Mouse (Mus musculus) layer of hippocampus, postnatal 10 days (tissue): Measurements from ENCODE around the gene Gbp8. TPM values are rescaled to one million over a fixed set of nuclear protein-coding genes. Genes with fewer than 3 reads are reported as not detected.
"Not testable (repeated sequence)": the region's sequence is repeated elsewhere in the genome, so short reads cannot be mapped to it uniquely, and the experiment has no call there.

Experiments
- DNase-seq, 2 experiments: peaks; one replicate each; pipeline ENCODE4 v3.0.0; 2021; ENCODE audit warnings: low spot score in 2 of 2
- total RNA-seq, 2 experiments: library from RNA; stranded (reverse); gene quantifications; 2 replicates each; pipeline ENCODE4 v1.2.3; 2021

Gene Gbp8
- total RNA-seq, 2 experiments from 2014 or later: 0.33 to 0.37 TPM

DNA sequence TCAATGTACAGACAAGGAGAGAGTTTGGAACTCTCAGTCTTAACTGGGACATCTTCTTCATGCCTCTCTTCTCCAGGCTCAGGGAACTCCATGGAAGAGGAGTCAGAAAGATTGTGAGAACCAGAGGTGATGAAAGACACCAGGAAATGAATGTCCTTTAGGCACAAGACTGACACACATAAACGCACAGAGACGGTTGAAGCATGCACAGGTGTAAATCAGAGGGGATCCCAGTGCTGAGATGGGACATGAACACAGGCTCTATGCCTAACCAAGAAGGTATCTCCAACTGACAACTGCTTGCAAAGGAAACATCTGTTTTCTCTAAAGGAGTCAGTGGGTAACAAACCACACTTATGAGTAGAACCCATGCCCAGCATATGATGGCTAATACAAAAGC lies 79.1 kb downstream of the Gbp8 start:
- DNase-seq: no peak

GRCm38 (mm10) chr5:105055279-105055678 lies 84.1 kb downstream of the Gbp8 start:
- DNase-seq: no peak

DNA sequence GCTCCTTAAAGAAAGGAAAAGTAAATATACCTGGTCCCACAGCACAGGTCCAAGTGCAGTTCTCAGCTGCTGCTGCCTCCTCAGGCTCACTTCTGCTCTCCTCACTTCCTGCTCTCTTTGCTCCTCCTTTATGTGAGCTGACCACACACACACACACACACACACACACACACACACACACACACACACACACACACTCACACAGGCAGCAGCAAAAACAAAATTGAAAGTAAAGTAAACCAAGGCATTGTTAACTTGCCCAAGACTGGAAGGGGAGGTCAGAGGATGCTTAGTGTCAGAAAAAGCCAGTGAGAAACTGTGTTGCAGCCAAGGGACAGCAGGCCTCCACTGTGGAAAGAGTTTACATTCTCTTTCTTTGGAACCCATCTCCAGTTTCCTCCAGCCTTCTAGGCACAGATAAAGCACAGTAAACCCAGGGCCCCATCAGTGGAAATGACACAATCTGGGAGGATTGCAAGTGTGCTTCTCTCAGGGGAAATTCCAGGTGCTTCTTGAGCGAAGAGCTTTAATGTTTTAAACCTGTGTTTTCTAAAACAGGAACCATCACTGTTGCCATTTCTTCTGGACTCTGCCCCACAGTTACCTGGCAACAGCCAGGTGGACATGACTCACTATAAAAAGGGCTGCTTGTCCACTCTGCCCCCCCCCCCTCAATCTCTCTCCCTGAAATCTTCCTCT lies 85.7 kb downstream of the Gbp8 start:
- not testable (repeated sequence) for DNase-seq

GRCm38 (mm10) chr5:105032362-105032761 lies 107.0 kb downstream of the Gbp8 start:
- DNase-seq: no peak

DNA sequence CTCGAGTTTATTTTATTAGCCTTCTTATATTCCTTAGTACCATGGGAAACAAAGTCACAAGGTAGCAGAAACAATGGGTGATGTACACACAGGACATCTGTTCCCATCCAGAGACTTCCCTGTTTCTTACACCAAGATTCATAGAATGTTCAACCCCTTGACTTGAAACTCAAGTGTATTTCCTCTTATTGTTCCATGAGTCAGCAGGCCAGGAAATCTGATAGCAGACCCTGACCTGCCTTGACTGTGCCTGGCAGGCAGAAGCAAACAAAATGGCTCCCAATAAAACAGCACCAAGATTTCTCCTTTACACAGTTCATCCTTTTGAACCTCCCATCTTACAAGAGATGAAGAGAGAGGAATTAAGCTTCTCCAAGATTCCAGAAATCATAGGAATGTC lies 126.8 kb downstream of the Gbp8 start:
- no peak for DNase-seq

- DNase-seq: no peak
These were observed 127.8 kb downstream of the Gbp8 start for GRCm38 (mm10) chr5:105011570-105011969.

DNA sequence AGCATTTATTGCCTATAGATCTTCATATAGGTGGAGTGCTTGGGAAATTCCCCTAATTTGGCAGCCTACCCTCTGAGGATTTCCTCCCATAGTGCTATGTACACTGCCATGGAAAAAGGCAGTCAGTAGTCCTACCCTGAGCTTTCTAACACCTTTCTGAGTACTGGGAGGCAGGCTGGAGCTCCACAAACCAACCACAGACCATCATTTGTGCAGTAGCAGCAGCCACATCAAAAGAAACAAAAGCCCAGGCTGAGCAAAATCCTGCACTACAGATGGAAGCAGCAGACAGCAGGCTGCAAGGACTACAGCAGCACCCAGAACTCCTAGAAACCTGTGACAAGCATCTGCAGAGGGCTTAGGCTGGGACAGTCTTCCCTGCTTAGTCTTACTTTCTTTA lies 129.0 kb downstream of the Gbp8 start:
- DNase-seq: no peak

GRCm38 (mm10) chr5:104989411-104989810 lies 149.9 kb downstream of the Gbp8 start:
- no peak for DNase-seq

- no peak for DNase-seq
These were observed 151.3 kb downstream of the Gbp8 start for GRCm38 (mm10) chr5:104988000-104988399.

DNA sequence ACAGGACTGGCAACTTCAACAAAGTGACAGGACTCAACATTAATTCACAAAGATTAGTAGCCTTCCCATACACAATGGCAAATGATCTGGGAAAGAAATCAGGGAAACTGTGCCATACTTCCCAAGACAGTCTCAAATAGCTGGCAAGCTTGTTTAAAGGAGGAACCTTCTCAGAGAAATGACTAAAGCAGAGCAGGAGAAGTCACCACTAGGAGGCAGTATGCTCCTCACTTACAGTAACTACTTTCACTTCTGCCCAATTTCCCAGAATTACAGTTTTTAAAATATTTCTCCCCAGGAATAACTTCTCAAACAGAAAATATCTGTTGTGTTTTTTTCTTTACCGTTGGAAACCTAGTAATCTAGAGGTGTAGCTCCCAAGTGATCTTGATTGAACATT lies 152.6 kb downstream of the Gbp8 start:
- peak in 1 of 2 experiments; percentile 10 for DNase-seq

DNA sequence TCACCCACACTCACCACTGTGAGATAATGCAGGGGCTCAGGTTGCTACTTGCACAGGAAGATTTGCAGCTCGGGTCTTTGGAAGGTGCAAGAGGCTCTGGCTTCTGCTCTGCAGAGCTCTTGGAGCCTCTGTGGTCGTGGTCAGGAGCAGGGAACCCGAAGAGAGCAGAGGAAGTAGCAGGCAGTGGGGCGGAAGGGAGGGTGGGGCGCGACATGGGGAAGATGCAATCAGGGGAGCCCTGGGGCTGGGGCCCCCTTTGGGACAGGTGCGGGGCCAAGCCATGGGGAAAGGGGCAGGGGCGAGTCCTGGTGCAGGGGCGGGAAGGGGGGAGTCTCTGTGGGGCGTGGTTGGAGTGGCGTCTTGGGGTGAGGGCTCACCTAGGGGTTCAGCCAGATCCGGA lies 156.8 kb downstream of the Gbp8 start, which contains the start of gene Abcg3:
Gene Abcg3 (minus strand): TSS at position 184 of the 400 bp plus-strand sequence.
- DNase-seq: no peak

GRCm38 (mm10) chr5:104979040-104979513 lies 160.3 kb downstream of the Gbp8 start:
- peak in 1 of 2 experiments; percentile 11 for DNase-seq

Other genes with a start within 250 kb of the Gbp8 start
- under 1 TPM in 1 of 2 experiments, not detected in 1; 0.11 TPM for gene Abcg3, start 156.8 kb downstream of the Gbp8 start, total RNA-seq
- 1 to 10 TPM; 2.0 to 2.2 TPM for gene Gbp9, start within 50 bp of the Gbp8 start, total RNA-seq
- under 1 TPM; 0.29 to 0.80 TPM for gene Gbp4, start within 50 bp of the Gbp8 start, total RNA-seq
- gene Gbp10, start 100.0 kb upstream of the Gbp8 start, total RNA-seq: under 1 TPM in 1 of 2 experiments, not detected in 1; 0.13 TPM
- not detected for gene Gm43302, start 154.2 kb upstream of the Gbp8 start, total RNA-seq
- gene Gbp6, start 154.2 kb upstream of the Gbp8 start, total RNA-seq: 1 to 10 TPM in 1 of 2 experiments, under 1 TPM in 1; 0.98 to 1.2 TPM